Mouse (Mus musculus) bone marrow macrophage, adult 2 months (primary cell): Measurements from ENCODE around the gene Best2. TPM values are rescaled to one million over a fixed set of nuclear protein-coding genes. Genes with fewer than 3 reads are reported as not detected.
A peak's percentile ranks its signal among the peaks of the same experiment; 100 is the strongest.

Experiments
- H3K27ac ChIP-seq: 2 replicates; pipeline ENCODE4 v1.5.1; 2012; ENCODE audit warnings: low read depth, low read length; ENCODE audit not compliant: insufficient read depth
- H3K4me1 ChIP-seq: 2 replicates; pipeline ENCODE4 v1.6.1; 2012; ENCODE audit warnings: low read length; ENCODE audit not compliant: control insufficient read depth, insufficient read depth
- H3K4me3 ChIP-seq: 2 replicates; pipeline ENCODE4 v1.5.1; 2012; ENCODE audit warnings: mild to moderate bottlenecking, low read length, moderate library complexity; ENCODE audit not compliant: insufficient read depth
- CTCF ChIP-seq: IDR thresholded peaks from 2 replicates; pipeline ENCODE4 v1.5.1; 2012; ENCODE audit warnings: low read depth, mild to moderate bottlenecking, low read length, moderate library complexity
- POLR2A ChIP-seq: IDR thresholded peaks from 2 replicates; pipeline ENCODE4 v1.6.1; 2012; ENCODE audit warnings: mild to moderate bottlenecking, low read depth, low read length, borderline replicate concordance
- polyA plus RNA-seq: library from polyadenylated mRNA; stranded (reverse); fragments of >200 nt; gene quantifications from 2 replicates; pipeline ENCODE4 v1.2.4, GENCODE M21; 2012; ENCODE audit not compliant: missing spikeins, insufficient read depth, insufficient read length

Best2 gene
- polyA plus RNA-seq, 1 experiment, result not detected

DNA sequence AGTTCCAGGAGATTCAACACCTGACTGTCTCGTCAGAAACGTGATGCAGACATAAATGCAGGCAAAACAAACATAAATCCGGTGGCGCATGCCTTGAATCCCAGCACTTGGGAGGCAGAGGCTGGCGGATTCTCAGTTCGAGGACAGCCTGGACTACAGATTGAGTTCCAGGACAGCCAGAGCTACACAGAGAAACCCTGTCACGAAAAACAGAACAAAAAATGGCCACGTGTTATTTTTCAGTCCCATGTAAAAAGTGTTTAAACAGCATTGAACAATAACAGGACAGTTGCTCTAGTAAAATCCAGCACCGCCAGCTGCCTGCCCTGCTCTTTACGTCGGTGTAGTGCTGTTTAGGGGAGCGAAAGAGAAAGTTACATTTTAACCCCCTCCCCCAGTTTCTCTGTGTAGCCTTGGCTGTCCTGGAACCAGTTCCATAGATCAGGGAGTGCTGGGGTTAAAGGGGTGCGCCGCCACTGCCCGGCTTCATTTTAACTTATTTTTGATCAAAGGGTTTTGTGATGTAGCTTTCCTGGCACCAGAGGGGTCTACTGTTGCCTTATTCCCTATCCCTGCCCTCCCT is 21.5 kb upstream of the Best2 start:
- H3K4me1 ChIP-seq, result peaks cover 11% of the 10 kb centered on the region
- H3K4me3 ChIP-seq, result peak overlapping the region; percentile 81
- TF ChIP-seq POLR2A, result no peak
- no peak for TF ChIP-seq CTCF
- peak overlapping the region; percentile 91 for H3K27ac ChIP-seq

DNA sequence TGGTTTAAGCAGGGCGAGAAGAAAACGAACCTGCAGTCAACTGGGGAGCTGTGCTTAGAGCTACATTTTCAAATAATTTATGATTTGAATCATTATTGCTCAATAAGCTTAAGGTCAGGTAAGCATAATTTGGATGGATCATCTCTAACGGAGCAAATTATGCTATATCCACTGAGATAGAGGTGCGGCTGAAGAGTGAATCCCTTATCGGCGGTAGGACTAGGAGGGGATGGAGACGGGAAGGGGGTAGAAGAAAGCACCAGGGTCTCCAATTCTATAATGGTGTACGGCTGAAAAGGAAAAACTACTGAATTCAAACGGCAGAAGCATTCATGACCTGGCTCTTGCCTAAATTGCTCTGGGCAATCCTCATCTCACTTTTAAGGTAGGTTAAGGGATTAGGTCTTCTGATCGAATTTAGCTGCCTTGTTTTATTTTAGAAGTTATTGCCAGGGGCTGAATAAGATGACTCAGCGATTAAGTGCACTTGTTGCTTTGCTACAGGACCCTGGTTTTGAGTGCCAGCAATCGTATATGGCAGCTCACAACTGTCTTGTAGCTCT is 20.9 kb upstream of the Best2 start:
- Histone ChIP-seq H3K27ac (peak overlapping the region; percentile 91), H3K4me3 (peak overlapping the region; percentile 81), H3K4me1 (peaks cover 7% of the 10 kb centered on the region)
- TF ChIP-seq CTCF (no peak), POLR2A (no peak)

DNA sequence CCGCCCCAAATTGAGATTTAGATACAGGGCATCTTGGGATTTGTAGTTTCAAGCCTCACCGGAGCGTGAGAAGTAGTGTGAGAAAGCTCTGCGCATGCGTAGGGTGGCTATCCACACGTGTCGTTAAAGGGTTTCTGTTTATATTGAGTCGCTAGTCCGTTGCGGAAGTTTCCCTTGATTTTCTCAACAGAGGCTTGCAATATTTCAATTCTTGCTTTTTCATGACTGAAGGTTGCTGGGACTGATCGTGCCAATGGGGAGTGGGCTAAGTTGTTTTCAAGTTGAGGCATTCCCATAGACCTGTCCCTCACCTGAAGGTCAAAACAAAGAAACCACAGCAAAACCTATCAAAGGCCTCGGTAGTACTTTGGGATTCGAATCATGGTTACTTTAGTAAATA is 20.4 kb upstream of the Best2 start:
- no peak for TF ChIP-seq CTCF
- no peak for TF ChIP-seq POLR2A
- H3K4me1 ChIP-seq, result peaks cover 4% of the 10 kb centered on the region; the same call in 1 of the 2 replicates
- H3K27ac ChIP-seq, result peak overlapping the region; percentile 91
- H3K4me3 ChIP-seq, result peak overlapping the region; percentile 81

DNA sequence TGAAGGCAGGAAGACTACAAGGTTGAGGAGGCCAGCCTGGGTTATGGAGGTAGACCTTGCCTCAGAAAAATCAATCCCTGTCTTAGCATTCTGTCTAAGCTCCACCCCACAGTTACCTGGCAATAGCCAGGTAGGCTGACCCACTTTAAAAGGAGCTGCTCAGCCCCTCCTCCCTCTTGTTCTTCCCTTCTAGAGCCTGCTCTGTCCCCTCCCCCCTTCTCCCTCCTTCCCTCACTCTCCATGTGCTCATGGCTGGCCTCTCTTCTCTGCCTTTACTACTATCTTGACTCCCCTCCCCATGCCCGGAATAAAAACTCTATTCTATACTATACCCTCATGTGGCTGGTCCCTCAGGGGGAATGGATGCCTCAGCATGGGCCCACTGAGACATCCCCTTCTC is 19.5 kb upstream of the Best2 start:
- H3K4me3 ChIP-seq, result no peak overlapping the region
- H3K27ac ChIP-seq, result no peak overlapping the region
- H3K4me1 ChIP-seq, result peaks cover 4% of the 10 kb centered on the region
- TF ChIP-seq POLR2A (no peak), CTCF (no peak)

DNA sequence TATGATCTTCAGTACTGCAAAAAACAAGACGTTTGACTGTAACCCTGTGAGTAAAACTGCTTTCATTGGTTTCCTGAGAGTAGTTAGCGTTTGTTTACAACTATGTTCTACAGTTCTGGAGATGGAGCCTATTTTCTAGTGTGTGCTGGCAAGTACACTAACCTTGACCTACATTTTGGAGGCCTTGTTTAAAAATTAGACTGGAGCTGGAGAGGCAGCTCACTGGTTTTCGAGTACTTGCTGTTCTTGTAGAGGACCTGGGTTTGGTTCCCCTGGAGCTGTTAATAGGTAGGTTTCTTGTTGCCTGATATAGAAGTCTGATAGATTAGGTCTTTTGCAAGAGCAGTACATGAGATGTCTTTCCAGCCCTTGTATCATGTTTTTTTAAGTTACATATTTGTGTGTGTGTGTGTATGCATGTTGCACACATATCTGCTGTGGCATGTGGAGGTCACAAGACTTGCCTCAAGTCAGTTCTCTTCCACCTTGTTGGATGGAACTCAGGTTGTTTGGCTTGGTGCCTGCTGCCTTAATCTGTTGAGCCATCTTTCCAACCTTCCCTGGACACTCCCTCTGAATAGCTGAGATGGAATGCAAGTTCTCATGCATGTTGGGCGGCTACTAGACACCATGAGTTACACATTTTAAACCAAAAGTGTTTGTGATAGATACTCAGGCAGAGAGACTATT is 18.4 kb upstream of the Best2 start:
- TF ChIP-seq CTCF, result no peak
- H3K4me1 ChIP-seq, result peaks cover 11% of the 10 kb centered on the region
- no peak overlapping the region for H3K27ac ChIP-seq
- H3K4me3 ChIP-seq, result no peak overlapping the region

DNA sequence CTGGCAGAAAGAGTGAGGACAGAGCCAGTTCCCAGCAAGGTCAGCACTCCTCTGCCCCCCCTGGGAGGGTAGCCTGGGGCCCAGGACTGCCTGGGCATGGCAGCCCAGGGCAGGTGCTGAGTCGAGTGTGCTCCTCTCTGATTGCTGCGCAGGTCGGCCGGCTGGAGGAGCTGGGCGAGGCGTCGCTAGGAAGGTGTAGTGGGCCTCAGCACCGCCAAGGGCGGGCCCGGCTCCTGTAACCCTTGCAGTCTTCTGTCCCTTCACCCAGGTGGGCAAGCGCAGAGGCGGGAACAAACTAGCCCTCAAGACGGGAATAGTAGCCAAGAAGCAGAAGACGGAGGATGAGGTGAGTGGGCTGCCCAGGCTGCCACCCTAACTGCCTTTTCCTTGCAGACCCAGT is 14.9 kb upstream of the Best2 start:
- Histone ChIP-seq H3K4me1 (peaks cover 12% of the 10 kb centered on the region), H3K27ac (no peak overlapping the region), H3K4me3 (peak overlapping the region; percentile 88; the same call in 1 of the 2 replicates)
- TF ChIP-seq CTCF (no peak), POLR2A (no peak)

DNA sequence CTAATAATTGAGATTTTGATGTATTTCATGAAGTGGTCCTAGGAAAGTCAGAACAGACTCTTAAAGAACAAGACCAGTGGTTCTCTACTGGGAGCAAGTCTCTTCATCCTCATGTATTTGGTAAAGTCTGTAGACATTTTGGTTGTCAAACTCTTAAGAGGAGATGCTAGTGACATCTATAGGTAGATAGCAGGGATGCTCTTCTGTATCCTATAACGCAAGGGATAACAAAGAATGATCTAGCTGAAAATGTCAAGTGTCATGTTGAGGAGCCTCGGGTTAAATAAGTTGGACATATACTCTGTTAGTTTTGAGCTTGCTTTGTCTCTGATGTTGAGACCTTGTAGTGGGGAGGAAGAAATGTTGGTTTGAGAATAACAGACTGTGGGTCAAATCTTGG is 13.6 kb upstream of the Best2 start:
- H3K4me3 ChIP-seq, result peak overlapping the region; percentile 88
- no peak for TF ChIP-seq CTCF
- no peak for TF ChIP-seq POLR2A
- H3K4me1 ChIP-seq, result peaks cover 18% of the 10 kb centered on the region
- H3K27ac ChIP-seq, result no peak overlapping the region

DNA sequence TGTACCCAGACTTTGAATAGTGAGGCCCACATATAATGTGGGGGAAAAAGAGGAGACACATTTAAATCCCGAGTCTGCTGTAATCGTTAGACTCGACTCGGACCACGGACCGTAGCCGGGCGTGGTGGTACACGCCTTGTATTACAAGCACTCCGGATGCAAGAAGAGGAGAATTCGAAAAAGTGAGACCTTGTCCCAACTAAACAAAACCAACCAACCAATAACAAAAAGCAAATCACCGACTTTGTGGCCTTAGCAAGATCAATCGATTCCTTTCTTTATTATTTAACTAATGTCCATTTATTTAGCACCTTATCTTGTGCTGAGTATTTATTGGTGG is 13.2 kb upstream of the Best2 start:
- Histone ChIP-seq H3K4me3 (peak overlapping the region; percentile 88), H3K27ac (peak overlapping the region; percentile 63), H3K4me1 (peaks cover 18% of the 10 kb centered on the region)
- TF ChIP-seq CTCF (no peak), POLR2A (no peak)

DNA sequence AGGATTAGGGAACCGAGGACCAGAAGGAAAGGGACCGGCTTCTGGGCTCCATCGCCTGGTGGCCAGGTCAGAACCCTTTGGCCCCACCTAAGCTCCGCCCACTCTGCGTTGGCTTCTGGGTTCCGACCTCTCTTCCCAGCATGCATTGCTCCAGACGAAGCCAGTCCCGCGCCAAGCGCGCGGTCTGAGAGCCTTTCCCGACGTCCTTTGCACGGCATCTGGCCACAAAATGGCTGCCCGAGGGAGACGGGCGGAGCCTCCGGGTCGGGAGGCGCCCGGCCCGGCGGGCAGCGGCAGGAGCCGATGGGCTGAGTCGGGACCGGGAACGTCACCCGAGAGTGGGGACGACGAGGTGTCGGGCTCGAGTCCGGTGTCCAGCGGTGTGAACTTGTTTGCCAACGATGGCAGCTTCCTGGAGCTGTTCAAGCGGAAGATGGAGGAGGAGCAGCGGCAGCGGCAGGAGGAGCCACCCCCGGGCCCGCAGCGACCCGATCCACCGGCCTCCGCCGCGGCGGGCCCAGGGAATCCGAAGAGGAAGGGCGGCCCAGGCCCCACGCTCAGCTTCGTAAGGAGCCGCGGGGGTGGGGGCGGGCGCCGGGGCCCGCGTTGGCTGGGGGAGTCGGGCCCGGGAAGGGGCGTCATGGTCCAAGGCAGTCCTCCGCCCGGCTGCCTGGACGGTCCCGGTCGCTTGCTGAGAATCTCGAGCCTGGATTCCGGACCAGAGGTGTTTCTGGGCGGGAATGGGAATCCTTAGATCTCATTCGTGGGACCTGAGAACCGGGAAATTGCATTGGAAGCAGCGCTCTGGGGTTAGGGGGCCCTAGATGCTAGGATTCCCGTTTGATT is 12.6 kb upstream of the Best2 start, which contains the start of gene Trir:
TSS of gene Trir (plus strand) at position 154 of the 846 bp plus-strand sequence.
- peaks cover 18% of the 10 kb centered on the region for H3K4me1 ChIP-seq
- peak within 1 kb of the TSS; percentile 87 for H3K27ac ChIP-seq
- H3K4me3 ChIP-seq, result peak within 1 kb of the TSS; percentile 88
- no peak for TF ChIP-seq CTCF
- TF ChIP-seq POLR2A, result peak; percentile 83
